Mouse (Mus musculus) heart, adult 2 months (tissue): ENCODE measurements around the gene Dydc2.

Experiments used
- CTCF ChIP-seq: fragments of 200-600 bp; IDR thresholded peaks from 2 replicates; pipeline ENCODE4 v1.8.1; 2022; ENCODE audit warnings: antibody characterized with exemption, mild to moderate bottlenecking, moderate library complexity
- EP300 ChIP-seq: fragments of 200-500 bp; IDR thresholded peaks from 2 replicates; pipeline ENCODE4 v1.6.1; 2011; ENCODE audit warnings: low read depth, low read length, control low read depth; ENCODE audit not compliant: insufficient read depth
- POLR2A ChIP-seq: fragments of 200-500 bp; IDR thresholded peaks from 2 replicates; pipeline ENCODE4 v1.6.1; 2011; ENCODE audit warnings: mild to moderate bottlenecking, low read depth, low read length, control low read depth; ENCODE audit not compliant: insufficient read depth

GRCm38 (mm10) chr14:41005716-41006115 is 63.3 kb downstream of the Dydc2 start:
- TF ChIP-seq CTCF = no peak
- no peak for TF ChIP-seq POLR2A
- no peak for TF ChIP-seq EP300
